Mouse (Mus musculus) spleen, adult 2 months (tissue): ENCODE measurements around the gene Baz1a.
"Not testable (repeated sequence)": the region's sequence is repeated elsewhere in the genome, so short reads cannot be mapped to it uniquely, and the experiment has no call there.

ENCODE experiments used
- CTCF ChIP-seq: fragments of 200-500 bp; IDR thresholded peaks from 2 replicates; pipeline ENCODE4 v1.5.1; 2011; ENCODE audit warnings: mild to moderate bottlenecking, inconsistent platforms; ENCODE audit not compliant: insufficient read depth, insufficient read length, insufficient replicate concordance; ENCODE audit errors: extremely low read depth
- POLR2A ChIP-seq: fragments of 200-500 bp; IDR thresholded peaks from 2 replicates; pipeline ENCODE4 v1.6.1; 2011; ENCODE audit warnings: low read depth, low read length, inconsistent platforms

- TF ChIP-seq CTCF, POLR2A: not testable (repeated sequence)
These were observed 76.4 kb downstream of the Baz1a start for GRCm38 (mm10) chr12:54937581-54938343.
